Mouse (Mus musculus) left cerebral cortex, adult 18-20 months (tissue): ENCODE measurements around the gene Ifih1. TPM values are rescaled to one million over a fixed set of nuclear protein-coding genes. Genes with fewer than 3 reads are reported as not detected.
A peak's percentile ranks its signal among the peaks of the same experiment; 100 is the strongest.

ENCODE experiments used
- DNase-seq, 2 experiments: peaks; one replicate each; pipeline ENCODE4 v3.0.0; 2021 to 2022; ENCODE audit warnings: low spot score in 2 of 2, mixed read lengths in 1 of 2
- total RNA-seq, 2 experiments: library from RNA; stranded (reverse); gene quantifications; 2 replicates each; pipeline ENCODE4 v1.2.3; 2021

Gene Ifih1
- total RNA-seq, 2 experiments from 2014 or later = 4.1 TPM

DNA sequence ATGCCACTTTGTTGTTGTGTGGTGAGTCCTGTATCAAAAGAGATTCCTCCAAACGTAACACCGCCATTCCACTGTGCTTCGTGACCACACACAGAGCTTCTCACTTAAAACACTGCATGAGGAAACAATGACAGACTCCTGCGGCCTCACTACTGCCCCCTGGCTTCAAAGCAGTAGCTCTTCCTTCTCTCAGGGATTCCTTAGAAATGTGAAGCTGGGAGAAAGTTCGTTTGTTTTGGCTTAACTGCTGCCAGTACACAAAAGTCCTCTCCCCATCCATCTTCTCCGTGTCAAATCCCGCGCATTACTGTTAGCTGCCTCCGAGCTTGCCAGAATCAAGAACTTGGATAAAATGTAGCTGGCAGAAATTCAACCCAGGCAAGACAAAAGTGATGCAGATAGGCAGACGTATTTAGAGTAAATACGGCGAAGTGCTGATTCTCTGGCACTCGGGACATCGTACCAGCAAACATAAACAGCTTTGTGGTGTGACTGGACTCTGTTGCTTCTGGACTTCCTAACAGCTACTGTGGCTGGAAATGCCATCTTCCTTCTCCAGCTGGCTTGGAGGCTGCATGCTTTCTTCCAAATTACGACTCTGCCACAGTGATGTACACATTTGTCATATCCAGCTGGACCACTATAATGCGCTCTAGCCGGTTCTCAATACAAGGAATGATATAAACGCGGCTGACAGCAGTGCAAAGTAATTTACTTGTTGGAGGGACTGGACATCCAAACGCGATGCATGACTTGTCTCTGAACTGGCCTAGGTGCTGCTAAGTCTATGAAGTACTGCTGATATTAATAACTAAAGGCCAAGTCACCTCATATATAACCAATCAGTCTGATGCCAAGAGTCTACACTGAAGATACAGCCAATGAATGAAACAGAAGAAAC lies 2.4 kb downstream of the Ifih1 start:
- DNase-seq = peak in 1 of 2 experiments; percentile 69

DNA sequence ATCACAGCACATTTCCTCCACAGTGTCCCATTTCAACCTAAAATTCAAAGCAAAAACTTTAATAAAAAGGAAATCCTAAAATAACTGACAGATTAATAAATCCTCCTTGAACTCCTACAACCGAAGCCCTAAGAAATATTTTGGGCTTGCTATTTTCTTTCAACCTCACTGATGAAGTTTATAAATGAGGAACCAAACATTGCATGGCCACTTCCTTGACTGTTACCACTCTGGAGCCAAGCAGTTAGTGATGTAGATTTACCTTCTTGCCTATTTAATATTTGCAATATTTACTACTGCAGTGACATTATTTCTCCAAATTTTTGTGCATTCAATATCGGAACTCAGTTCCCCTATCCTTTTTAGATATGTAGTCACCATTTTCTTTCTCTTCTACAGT lies 6.2 kb downstream of the Ifih1 start:
- DNase-seq = no peak

DNA sequence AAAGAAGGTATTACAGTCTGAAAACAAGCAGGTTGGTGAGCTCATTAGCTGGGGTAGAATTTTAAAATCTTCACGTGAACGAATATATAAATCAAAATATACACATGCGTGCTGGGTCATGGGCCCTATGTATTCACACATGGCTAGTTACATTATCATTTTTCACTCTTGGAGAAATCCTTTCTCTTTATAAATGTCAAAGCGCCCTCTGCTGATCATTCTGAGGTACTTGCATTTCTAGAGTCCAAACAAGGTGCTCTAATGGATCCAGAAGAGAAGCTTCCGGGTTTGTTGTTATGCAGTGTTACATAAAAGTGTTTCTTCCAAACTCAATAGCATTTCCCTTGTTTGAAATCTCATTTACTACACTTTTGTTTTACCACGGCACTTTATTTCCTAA lies 15.6 kb downstream of the Ifih1 start:
- DNase-seq = peak in 1 of 2 experiments; percentile 33

DNA sequence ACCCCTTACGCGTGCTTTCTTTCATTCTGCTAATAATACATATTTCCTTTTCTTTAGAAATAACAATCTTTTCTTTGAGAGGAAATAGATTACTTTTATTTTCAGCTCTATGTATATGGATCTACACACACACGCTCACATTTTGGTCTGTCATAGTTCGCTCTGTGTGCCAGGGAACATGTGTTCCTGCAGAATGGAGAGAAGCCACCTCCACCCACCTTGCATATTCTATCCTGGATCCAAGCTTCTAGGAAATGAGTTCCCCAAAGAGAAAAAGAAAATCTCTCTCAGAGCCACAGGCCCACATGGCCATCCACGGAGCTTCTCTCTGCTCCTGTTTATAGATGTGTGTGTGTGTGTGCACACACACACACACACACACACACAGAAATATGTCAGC lies 17.7 kb downstream of the Ifih1 start:
- peak; percentile 56 to 75 for DNase-seq

DNA sequence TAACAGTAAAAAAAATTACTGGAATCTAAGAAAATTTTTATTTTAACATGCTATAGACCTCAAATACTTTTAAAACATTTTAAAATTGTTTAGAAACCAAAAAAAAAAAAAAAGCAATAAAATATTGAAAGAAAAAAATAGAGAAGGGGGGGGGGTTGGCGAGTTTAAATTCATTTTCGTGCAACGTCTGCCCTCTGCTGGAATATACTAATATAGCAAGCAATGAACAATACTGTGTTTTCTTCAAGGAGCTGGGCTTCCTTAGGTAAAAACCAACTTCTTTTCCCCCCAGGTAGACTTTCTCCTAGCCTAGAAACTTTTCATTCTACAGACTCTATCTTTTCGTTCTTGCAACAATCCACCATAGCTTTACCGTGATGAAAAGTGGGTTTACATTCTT lies 18.3 kb downstream of the Ifih1 start:
- DNase-seq = peak in 1 of 2 experiments; percentile 30

DNA sequence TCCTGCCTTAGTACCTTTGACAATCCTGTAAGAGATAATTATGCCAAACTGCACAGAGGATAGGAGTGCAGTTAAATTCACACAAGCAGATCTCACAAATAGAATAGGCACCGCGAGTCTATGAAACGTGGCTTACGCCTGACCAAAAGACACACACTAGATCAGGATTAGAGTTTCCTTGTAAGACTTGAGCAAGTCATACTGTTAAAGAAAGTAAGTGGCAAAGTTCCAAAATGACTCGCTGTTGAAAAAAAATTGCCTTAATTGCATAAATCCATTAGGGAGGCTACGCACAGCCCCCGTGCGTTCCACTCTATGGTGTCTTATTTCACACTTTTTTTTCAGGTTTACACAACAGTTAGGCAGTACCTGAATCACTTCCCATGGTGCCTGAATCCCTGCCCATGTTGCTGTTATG lies 23.0 kb downstream of the Ifih1 start:
- no peak for DNase-seq

DNA sequence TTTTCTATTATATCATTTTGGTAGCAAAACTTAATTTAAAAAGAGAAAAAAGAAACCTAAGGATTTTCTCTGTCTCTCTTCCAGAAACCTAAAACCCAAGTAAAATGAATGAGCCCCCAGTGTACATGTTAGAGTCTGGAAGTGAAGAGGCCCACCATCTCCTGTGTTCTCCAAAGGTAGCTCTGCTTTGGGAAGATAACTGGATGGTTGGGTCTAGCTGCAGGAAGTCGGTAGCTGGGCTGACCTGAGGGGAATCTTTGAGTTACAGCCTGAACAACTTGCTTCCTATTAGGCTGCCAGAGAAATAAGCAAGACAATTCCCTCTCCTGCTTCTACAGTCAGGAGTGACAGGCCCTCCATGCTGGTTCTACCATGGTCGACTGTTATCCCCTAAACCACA lies 26.4 kb downstream of the Ifih1 start:
- no peak for DNase-seq

DNA sequence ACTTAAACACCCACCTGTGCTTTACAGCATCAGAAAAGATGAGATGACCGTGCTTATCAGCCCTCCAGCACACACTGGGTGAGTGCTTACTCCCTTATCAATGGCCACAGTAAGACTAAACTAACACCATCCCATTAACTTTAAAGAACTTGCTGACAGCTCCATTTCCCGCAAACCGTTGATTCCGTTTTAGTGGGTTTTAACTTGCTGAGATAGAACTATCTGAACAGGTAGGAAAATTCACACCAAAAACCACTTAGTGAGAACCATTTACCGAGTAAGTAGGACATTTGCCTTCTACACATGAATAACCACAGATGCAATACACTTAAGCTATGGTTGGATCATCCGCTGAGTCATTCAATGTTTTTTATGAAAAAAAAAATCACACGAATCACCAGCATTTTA lies 27.1 kb downstream of the Ifih1 start:
- no peak for DNase-seq

DNA sequence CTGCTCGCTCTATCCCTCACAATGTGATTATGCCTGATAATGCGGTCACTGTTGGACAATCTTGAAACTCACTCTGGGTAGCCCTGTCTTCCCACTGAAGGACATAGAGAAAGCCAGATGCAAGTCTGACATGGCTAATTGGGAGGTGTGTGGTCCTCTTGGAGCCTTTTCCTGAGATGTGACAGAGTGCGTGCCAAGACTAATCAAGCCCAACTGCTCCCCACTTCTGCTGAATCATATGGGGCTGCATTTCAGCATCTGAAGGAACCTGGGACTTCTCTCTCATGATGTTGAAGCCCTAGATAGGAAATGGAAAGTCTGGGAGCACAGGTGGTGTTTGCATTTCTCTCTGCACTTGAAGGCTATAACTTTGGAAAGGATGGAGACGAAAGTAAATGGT lies 32.9 kb downstream of the Ifih1 start:
- DNase-seq = no peak

DNA sequence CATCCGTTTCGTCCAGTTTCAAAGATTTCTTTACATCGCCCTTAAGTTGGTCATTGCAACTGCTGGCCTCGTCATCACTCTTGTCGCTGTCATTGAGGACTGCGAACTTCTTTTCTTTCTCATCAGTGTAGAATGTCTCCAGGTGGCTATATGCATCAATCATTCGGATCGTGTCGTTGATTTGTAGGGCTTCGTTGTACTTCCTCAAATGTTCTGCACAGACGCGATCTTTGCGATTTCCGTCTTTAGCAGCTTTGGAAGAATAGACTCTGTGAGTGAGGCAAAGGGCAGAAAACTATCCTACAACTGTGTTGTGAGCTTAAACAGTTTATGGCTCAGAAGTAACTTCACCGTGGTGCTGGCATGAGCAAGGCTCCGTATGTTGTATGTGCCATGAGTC lies 39.9 kb downstream of the Ifih1 start:
- no peak for DNase-seq

DNA sequence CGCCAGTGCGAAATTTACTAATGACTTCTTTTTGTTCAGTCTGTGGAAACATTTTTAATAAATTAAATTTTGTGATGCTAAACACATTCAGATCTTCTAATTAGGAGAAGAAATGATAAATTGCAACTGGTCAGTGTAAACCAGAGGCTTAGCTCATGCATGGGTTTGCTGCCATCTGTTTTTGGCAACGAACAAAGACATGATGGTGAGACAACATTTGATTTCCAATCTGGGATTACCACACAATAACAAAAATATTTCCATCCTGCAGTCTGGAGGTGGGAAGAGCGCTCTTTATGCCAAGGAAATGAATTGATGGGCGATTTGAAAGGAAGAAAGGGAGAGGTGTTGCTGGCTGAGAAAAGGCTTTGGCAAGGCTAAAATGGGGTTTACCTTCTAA lies 42.5 kb downstream of the Ifih1 start:
- DNase-seq = no peak

DNA sequence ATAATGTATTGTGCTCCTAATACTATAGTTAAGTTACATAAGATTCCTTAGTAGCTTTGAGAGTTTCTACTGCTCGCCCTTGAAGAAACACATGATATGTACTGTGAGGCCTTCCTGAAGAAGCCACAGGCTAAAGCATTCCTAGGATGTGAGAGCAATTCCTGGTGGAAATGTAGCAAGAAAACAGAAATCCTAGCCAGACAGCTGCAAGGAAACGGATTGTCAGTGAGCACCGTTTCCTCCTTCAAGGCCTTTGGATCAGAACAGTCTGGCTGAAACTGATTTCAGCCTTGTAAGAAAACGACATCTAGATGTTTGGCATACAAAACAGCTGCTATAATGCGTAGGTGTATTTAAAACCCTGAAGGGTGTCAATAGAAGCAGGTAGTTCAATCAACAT lies 49.5 kb downstream of the Ifih1 start:
- no peak for DNase-seq

DNA sequence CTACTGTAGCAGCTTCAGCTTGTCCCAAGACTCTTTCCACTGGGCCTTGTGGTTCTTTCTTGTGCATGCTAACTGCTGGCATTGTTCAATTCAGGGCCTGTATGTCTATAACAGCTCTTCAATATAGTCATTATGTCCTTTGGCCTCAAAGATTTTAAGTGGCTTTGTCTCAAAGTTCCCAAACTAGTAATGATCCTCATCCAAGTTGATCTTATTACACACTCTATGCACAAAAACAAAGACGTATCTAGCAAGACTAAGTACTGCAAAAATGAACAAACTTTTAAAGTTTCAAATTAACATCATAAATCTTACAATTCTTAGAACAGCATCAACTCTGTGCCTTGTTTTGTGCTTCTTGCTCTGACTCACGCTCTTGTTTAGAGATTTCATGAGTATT lies 51.6 kb downstream of the Ifih1 start:
- no peak for DNase-seq

DNA sequence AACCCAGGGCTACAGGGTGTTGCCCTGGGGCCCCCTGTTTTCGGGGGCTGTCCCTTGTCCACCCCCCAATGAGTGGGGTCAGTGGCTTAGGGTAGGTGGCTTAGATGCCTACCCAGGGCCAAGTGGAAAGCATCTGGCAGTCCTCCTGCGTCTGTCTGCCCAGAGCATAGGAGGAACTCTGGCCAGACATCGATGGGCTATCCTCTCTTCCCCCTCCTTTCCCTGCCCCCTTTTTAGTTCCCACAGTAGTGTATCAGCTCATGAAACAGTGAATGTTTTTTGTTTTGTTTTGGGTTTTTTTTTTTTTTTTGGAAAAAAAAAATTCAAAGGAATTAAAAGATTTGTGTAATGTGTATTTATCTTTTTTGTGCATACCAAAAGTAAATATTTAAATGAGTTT lies 54.5 kb downstream of the Ifih1 start:
- DNase-seq = no peak

DNA sequence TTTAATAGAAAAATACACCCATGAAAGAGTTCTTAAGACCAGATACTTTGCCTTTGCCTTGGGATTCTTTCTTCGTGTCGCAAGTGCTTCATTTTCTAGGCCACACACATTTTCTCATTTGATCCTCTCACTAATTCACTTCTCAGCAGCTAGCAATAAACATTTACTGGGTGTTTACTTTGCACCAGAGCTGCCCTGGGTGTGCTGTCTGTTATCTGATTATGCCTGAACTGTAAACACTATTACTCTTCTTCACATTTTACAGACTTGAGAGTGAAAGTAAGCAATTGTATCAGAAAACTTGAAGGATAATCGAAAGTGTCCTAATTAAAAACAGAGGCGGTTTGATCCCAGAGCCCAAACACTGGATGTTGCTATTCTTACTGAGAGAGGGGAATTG lies 56.7 kb downstream of the Ifih1 start:
- DNase-seq = no peak

DNA sequence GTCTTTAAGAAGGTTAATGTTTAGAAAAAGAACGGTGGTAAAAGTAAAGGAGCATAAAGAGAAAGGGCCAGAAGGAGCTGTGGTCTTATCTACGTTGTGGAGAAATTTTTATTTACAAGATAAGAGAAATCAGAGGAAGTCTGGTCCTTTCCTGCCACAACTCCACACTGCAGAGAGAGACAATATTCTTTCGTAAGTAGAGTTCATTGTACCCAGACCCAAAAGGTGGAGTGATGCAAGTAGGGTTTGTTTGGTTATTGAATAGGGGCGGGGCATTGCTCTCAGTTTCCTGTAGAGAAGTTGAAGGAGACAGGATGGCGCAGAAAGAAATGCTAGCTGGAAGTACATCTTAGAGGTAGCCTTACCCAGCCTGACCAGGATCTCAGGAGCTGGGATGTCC lies 60.3 kb downstream of the Ifih1 start:
- DNase-seq = no peak

DNA sequence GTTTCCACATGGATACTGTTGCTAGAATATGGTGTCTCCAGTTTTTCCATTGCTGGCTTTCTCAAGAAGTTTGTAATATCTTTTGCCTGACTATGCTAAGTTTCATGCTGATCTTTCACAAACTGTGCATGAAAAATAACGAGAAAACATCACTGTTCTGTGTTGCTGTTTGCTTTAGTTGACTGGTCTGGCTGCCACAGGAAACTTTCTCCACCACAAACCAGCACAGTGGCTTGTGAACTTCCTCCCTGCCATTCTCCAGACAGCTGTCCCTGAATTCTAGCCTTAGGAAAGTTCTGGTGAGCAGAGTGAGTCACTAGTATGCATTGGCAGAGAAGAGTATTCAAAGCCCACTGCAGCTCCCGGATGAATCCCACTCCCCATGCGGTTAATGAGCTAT lies 71.1 kb downstream of the Ifih1 start:
- no peak for DNase-seq

DNA sequence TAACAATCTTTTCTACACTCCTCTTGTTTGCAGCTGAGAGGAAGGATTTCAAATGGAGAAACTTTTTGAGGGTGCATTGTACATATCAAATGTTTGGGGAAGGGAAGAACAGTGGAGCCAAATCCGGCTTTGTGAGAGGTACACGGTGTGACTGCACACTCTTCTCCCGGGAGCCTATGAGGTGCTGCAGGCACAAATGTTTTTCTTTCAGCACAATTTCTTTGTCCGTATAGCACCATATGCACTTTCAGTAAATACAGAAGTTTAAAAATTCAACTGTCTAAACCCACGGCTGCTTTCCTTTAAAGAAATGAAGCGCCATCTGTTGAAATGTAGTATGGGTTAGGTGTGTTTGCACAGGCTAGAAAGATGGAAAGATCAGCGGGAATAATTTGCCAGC lies 71.8 kb downstream of the Ifih1 start:
- DNase-seq = peak; percentile 31 to 44

DNA sequence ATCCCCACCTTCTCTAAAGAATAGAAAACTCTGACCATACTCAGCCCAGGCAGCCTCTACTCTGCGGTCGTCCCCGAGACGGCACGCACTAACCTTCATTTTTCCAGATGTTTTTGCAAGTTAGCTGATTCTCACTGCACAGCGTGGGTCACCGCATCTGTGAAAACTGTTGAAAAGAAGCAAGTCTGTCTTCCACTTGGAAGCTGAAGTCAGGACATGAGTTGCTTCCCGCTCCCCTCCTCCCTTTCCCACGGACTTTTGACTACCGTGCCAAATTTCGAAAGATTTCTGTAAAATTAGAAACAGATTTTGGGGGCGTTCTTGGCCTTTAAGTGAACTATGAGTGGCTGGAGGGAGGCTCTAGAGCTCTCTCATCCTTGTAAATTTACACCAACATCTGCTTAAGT lies 72.3 kb downstream of the Ifih1 start, which contains the start of gene Fap:
Gene Fap (minus strand): TSS at position 323 of the 407 bp plus-strand sequence.
- peak in 1 of 2 experiments; percentile 9 for DNase-seq

DNA sequence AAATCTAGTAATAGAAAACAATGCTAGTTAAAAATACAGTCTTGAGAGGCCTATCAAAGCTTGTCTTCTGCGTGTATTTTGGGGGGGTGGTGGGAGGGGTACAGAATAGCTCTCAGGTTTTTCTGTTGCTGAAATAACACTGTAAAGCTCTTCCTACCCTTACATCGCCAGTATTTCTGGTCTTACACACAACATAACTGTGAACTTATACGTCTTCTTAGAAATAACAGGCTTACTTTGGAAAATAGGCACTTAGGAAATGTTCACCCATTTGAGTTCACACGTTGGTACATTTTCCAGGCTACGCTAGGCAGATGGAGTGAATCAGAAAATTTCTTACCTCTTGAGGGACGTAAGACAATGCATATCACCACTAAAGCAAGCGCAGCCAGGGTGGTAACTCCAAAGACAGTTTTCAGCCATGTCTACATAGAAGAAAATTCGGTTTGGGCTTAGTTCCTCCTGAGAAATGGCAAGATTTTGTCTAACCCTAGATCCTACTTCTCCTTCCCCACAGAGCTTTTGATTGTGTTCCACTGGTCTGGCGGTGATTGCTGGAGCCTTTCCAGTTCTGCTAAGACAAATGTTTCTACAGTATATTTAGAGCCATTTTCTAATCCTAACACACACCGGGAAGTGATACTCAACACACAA lies 72.8 kb downstream of the Ifih1 start:
- DNase-seq = peak in 1 of 2 experiments; percentile 26

DNA sequence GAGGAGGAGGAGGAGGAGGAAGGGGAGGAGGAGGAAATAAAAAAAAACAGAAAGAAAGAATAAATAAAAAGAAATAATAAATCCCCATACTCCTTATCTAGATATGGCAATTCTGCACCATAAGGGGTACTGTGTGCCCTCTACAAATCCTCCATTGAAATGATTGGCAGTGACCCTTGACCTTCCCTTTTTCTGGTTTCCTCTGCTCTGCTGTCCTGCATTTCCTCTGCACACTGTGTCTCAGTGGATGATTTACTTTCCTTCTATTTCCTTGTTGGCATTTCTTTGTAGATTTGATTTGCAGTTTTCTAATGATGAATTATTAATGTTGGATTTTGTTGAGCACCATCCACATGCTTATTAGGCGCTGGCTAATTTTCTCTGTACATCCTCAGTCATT lies 81.4 kb downstream of the Ifih1 start:
- no peak for DNase-seq

DNA sequence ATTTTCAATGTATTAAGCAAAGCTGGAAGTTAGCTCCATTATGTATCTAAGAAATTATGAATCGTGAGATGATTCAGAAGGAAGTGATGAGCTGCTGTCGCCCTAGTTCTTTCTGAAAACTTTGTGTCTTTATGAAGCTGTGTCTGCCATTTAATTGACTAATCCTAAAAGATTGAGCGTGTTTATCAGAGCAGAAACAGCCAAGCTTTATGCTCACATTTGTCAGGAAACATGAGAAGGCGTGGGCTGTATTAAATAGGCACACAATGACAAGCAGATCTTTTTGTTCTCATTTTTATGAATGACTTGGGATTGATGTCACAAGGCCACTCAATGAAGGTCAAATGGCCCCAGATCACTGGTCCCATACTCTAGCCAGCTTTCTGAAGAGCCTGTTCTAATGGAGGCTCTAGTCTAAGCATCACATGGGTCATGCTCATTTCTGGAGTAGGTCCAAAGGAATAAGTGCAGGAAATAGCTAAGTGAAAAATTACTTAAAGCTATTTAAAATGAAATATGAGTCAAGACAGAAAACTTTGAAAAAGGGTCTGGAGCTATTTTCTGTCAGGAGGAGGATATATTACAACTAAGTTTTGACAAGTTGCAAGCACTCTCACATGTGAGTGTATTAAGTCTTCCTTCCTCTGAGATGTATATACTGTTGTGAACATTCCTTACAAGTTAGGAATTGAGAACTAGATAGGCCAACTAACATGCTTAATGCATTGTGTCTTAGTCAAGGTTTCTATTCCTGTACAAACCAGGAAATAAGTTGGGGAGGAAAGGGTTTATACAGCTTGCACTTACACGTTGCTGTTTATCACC lies 83.2 kb downstream of the Ifih1 start:
- DNase-seq = no peak
